Mouse (Mus musculus) heart, postnatal 0 days (tissue): ENCODE measurements around the gene Pde6c. TPM values are rescaled to one million over a fixed set of nuclear protein-coding genes. Genes with fewer than 3 reads are reported as not detected.
A peak's percentile ranks its signal among the peaks of the same experiment; 100 is the strongest.

ENCODE experiments used
- ATAC-seq: fragments of 200-750 bp; cut with Nextera tagmentation; 2 replicates; pipeline ENCODE4 v1.8.0; 2017; ENCODE audit warnings: low read depth, moderate number of reproducible peaks, moderate library complexity; ENCODE audit not compliant: insufficient read depth
- DNase-seq: peaks from one replicate; pipeline ENCODE4 v3.0.0-alpha.2; 2016; ENCODE audit warnings: low spot score
- H3K27ac ChIP-seq: fragments of 300-500 bp; sonication (generic); 2 replicates; pipeline ENCODE4 v1.5.1; 2014; ENCODE audit warnings: low read depth, mild to moderate bottlenecking
- H3K27me3 ChIP-seq: fragments of 300-500 bp; sonication (generic); 2 replicates; pipeline ENCODE4 v1.6.1; 2014; ENCODE audit warnings: low read length, mixed read lengths; ENCODE audit not compliant: control insufficient read depth, insufficient read depth
- H3K36me3 ChIP-seq: fragments of 300-500 bp; sonication (generic); replicated peaks from 2 replicates; pipeline ENCODE4 v1.6.1; 2014; ENCODE audit warnings: low read length, mixed read lengths; ENCODE audit not compliant: control insufficient read depth, insufficient read depth
- H3K4me1 ChIP-seq: fragments of 300-500 bp; sonication (generic); 2 replicates; pipeline ENCODE4 v1.6.1; 2014; ENCODE audit warnings: antibody characterized with exemption; ENCODE audit not compliant: control insufficient read depth, insufficient read depth
- H3K4me2 ChIP-seq: fragments of 300-500 bp; sonication (generic); 2 replicates; pipeline ENCODE4 v1.6.1; 2014; ENCODE audit warnings: low read depth, mild to moderate bottlenecking, low read length, moderate library complexity
- H3K4me3 ChIP-seq: fragments of 300-500 bp; sonication (generic); 2 replicates; pipeline ENCODE4 v1.5.1; 2014; ENCODE audit warnings: low read depth, low read length
- H3K9ac ChIP-seq: fragments of 300-500 bp; sonication (generic); replicated peaks from 2 replicates; pipeline ENCODE4 v1.6.1; 2014; ENCODE audit warnings: low read depth, low read length, mixed read lengths
- H3K9me3 ChIP-seq: fragments of 300-500 bp; sonication (generic); replicated peaks from 2 replicates; pipeline ENCODE4 v1.6.1; 2016; ENCODE audit warnings: low read length; ENCODE audit not compliant: control insufficient read depth
- CTCF ChIP-seq: IDR thresholded peaks from 2 replicates; pipeline ENCODE4 v1.5.1; 2016; ENCODE audit warnings: antibody characterized with exemption, control low read depth, low read depth
- EP300 ChIP-seq: IDR thresholded peaks from 2 replicates; pipeline ENCODE4 v1.6.1; 2016; ENCODE audit warnings: antibody characterized with exemption, low read depth
- WGBS: fragments of 180-500 bp; shearing (Covaris S2); extraction: QIAGEN DNeasy Blood & Tissue Kit; methylation state at CpG from one replicate; pipeline ENCODE4 v1.1.7; 2014; 5-methylcytosine and 5-hydroxymethylcytosine counted together
- polyA plus RNA-seq: library from polyadenylated mRNA; unstranded; fragments of >200 nt; fragmentation: Nextera tagmentation; extraction: Ambion mirVana; gene quantifications from 2 replicates; pipeline ENCODE4 v1.2.1, GENCODE M21; 2015
- total RNA-seq: library from RNA; depleted of rRNA; stranded (reverse); fragments of >200 nt; gene quantifications from 2 replicates; pipeline ENCODE4 v1.2.3, GENCODE M21; 2014; ENCODE audit warnings: low replicate concordance

The Pde6c gene
- total and polyA plus RNA-seq, 2 experiments from 2014 or later: not detected

DNA sequence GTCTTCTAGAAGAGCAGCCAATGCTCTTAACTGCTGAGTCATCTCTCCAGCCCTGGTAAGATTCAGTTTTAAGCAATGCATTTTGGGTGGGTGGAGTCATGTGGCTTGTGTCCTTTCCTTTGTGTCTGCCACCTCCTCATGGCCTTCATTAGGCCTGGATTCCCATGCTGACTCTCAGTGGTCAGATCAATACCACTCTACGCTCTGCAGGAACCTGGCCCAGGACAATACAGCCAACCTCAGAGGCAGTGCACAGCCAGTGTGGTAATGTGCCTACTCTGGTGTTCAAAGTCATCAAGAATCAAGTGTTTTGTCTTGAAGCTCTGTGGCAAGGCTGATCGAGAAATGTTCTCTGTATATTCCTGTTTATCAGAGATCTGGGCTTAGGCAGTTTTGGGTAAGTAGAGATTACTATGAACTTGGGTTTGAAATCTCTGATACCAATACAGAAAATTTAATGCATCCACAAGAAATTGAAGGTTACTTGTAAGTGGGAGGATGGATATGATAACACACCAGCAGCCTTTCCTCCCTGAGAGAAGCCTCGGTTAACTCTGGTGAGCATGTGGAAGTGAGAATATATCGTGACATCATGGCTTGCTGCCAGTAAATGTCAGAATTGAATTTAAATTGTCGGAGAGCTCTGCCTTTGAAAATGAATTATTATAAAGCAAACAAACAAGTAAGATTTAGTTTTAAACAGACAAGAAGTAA lies 54.2 kb downstream of the Pde6c start:
- ATAC-seq: no peak
- H3K4me2 ChIP-seq: no peak overlapping the region
- WGBS: 82% methylated on average over 5 of the region's 5 CpGs

DNA sequence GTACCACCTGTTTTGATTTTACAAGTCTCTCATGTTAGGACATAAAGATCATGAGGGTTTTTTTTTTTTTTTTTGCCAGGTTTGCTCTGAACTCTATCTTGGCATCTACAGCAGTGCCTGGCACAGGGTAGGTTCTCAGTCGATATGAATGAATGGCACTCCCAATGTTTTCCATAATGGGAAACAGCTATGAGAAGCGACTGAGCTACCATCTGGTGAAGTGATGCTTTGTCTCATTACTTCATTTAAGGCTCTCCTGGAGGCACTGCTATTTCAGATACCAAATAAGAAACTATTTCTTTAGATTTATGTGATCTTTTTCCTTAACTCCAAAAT lies 54.7 kb downstream of the Pde6c start:
- Histone ChIP-seq H3K9me3 (no peaks in the 10 kb centered on the region), H3K4me1 (no peaks in the 10 kb centered on the region), H3K9ac (no peak overlapping the region), H3K4me3 (no peak overlapping the region), H3K36me3 (peaks cover 36% of the 10 kb centered on the region), H3K27me3 (no peaks in the 10 kb centered on the region), H3K27ac (no peak overlapping the region), H3K4me2 (no peak overlapping the region)
- no peak for TF ChIP-seq CTCF
- TF ChIP-seq EP300: no peak
- WGBS: 67% methylated on average over 2 of the region's 2 CpGs
- no peak for ATAC-seq
- DNase-seq: no peak

More for the DNA sequence above, 54.2 kb downstream of the Pde6c start:
- Histone ChIP-seq H3K9me3 (no peaks in the 10 kb centered on the region), H3K27ac (no peak overlapping the region), H3K27me3 (no peaks in the 10 kb centered on the region), H3K9ac (no peak overlapping the region), H3K4me3 (no peak overlapping the region), H3K36me3 (peaks cover 36% of the 10 kb centered on the region), H3K4me1 (no peaks in the 10 kb centered on the region)
- TF ChIP-seq EP300 (no peak), CTCF (no peak)
- no peak for DNase-seq

DNA sequence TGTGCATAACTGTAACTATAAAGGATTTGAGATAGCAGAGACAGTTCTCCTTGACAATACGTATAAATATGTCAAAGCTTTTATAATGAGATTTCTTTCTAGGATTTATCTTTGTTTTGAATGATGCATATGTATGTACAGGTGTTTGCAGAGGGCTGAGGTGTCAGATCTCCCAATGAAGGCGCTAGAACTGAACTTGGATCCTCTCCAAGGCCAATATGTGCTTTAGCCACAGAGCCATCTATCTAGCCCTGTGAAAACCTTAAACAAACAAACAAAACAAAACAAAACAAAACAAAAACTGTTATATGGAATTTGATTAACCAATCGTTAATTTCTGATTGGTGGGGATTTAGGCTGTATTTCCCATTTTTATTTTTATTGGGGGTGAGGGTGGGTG lies 58.0 kb downstream of the Pde6c start:
- no peaks in the 10 kb centered on the region; the same call in 1 of the 2 replicates for H3K9me3 ChIP-seq
- no peak overlapping the region for H3K9ac ChIP-seq
- no peaks in the 10 kb centered on the region for H3K27me3 ChIP-seq
- peaks cover 37% of the 10 kb centered on the region for H3K36me3 ChIP-seq
- H3K27ac ChIP-seq: no peak overlapping the region
- no peak for TF ChIP-seq EP300
- no peak for TF ChIP-seq CTCF
- no peaks in the 10 kb centered on the region for H3K4me1 ChIP-seq
- ATAC-seq (no peak), DNase-seq (no peak)
- 78% methylated on average over 3 of the region's 3 CpGs for WGBS
- no peak overlapping the region for H3K4me3 ChIP-seq
- H3K4me2 ChIP-seq: no peak overlapping the region

DNA sequence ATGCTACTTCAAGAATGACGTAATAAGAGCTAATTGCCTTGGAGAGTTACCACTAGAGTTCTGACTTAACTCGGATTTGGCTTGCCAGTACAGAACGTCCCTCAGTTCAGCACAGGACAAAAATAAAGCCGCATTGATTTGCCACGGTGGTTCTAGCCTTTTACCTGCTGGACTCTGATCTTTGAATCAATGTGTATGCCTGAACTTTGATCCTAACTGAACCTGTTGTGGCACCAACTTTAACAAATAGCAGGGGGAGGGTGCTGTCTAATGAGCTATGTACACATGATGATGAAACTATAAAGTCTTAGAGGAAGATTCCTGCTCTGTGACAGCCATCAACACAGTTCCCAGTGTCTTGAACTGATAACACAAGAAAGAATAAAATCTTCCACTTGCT lies 58.9 kb downstream of the Pde6c start:
- ATAC-seq (no peak), DNase-seq (no peak)
- no peak overlapping the region for H3K27ac ChIP-seq
- 81% methylated on average over 5 of the region's 5 CpGs for WGBS
- H3K4me2 ChIP-seq: no peak overlapping the region
- no peaks in the 10 kb centered on the region for H3K27me3 ChIP-seq
- H3K36me3 ChIP-seq: peaks cover 36% of the 10 kb centered on the region
- no peak overlapping the region for H3K4me3 ChIP-seq
- no peaks in the 10 kb centered on the region; the same call in 1 of the 2 replicates for H3K9me3 ChIP-seq
- TF ChIP-seq CTCF (no peak), EP300 (no peak)
- no peak overlapping the region for H3K9ac ChIP-seq
- no peaks in the 10 kb centered on the region for H3K4me1 ChIP-seq

DNA sequence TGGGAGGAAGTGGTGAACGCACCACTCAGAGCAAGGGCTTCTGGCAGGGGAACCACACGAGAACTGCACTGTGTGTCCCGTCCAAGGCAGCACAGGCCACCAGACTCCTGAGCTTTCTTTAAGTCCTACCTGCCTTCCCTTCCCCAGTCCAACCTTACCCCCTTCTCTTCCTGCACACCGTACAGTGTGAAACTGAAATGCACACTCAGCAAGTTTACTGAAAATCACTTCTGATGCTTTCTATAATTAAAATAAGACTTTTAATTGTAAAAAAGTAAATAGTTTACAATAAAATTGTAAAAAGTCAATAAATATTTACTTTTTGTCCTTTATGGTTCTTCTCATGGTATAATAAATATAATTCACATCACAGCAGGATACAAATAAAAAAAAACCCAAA lies 62.7 kb downstream of the Pde6c start:
- Histone ChIP-seq H3K4me2 (no peak overlapping the region), H3K4me3 (no peak overlapping the region), H3K27me3 (no peaks in the 10 kb centered on the region), H3K9me3 (no peaks in the 10 kb centered on the region; the same call in 1 of the 2 replicates), H3K27ac (no peak overlapping the region), H3K36me3 (peaks cover 33% of the 10 kb centered on the region; the same call in 1 of the 2 replicates), H3K4me1 (no peaks in the 10 kb centered on the region), H3K9ac (no peak overlapping the region)
- DNase-seq (no peak), ATAC-seq (no peak)
- WGBS: 94% methylated on average over 4 of the region's 4 CpGs
- TF ChIP-seq CTCF: no peak
- TF ChIP-seq EP300: no peak

DNA sequence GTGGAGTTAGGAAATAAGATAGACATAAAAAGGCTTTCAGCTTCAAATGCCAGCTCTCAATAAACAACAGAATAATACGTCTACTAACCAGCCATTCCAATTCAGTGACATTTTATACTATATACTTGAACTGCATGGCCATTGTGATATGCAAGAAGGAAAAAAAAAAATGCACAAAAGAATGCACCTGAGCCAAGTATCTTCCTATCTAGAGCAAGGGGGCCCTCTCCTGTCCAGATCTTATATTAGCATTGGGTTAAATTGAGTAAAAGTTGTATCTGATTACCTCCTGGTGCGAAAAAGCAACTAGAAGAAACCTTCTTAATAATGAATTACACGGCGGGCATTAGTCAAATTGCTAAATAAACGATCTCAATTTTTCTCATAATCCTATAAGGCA lies 66.2 kb downstream of the Pde6c start:
- 85% methylated on average over 5 of the region's 5 CpGs for WGBS
- Histone ChIP-seq H3K27ac (no peak overlapping the region), H3K4me3 (no peak overlapping the region), H3K27me3 (no peaks in the 10 kb centered on the region), H3K9me3 (no peaks in the 10 kb centered on the region; the same call in 1 of the 2 replicates), H3K9ac (no peak overlapping the region), H3K4me2 (no peak overlapping the region), H3K4me1 (no peaks in the 10 kb centered on the region), H3K36me3 (peaks cover 46% of the 10 kb centered on the region)
- TF ChIP-seq CTCF (peak; percentile 44; the same call in 1 of the 2 replicates), EP300 (no peak)
- ATAC-seq: no peak
- no peak for DNase-seq
